Mouse (Mus musculus) embryonic fibroblast, embryonic 13.5 days (primary cell): ENCODE results near the gene Prkch. TPM values are rescaled to one million over a fixed set of nuclear protein-coding genes. Genes with fewer than 3 reads are reported as not detected.
"Not testable (repeated sequence)": the region's sequence is repeated elsewhere in the genome, so short reads cannot be mapped to it uniquely, and the experiment has no call there.

ENCODE experiments used
- H3K27ac ChIP-seq: 2 replicates; pipeline ENCODE4 v1.5.1; 2012; ENCODE audit warnings: low read length, control low read depth, inconsistent platforms; ENCODE audit not compliant: insufficient read depth
- H3K4me1 ChIP-seq: 2 replicates; pipeline ENCODE4 v1.6.1; 2011; ENCODE audit warnings: low read length; ENCODE audit not compliant: control insufficient read depth, insufficient read depth
- H3K4me3 ChIP-seq: 2 replicates; pipeline ENCODE4 v1.5.1; 2011; ENCODE audit warnings: mild to moderate bottlenecking, control low read depth, low read length; ENCODE audit not compliant: insufficient read depth
- CTCF ChIP-seq: IDR thresholded peaks from 2 replicates; pipeline ENCODE4 v1.5.1; 2011; ENCODE audit warnings: mild to moderate bottlenecking, control low read depth, low read length, moderate library complexity, borderline replicate concordance; ENCODE audit not compliant: insufficient read depth
- POLR2A ChIP-seq: IDR thresholded peaks from 2 replicates; pipeline ENCODE4 v1.6.1; 2011; ENCODE audit warnings: low read depth, mild to moderate bottlenecking, control low read depth, low read length, moderate library complexity
- polyA plus RNA-seq: library from polyadenylated mRNA; stranded (reverse); fragments of >200 nt; gene quantifications from 2 replicates; pipeline ENCODE4 v1.2.4, GENCODE M21; 2011; ENCODE audit warnings: low read depth; ENCODE audit not compliant: missing spikeins, insufficient read length

Prkch gene
- polyA plus RNA-seq: 0.75 and 1.3 TPM in 2 replicates

- TF ChIP-seq POLR2A (no peak), CTCF (peak; percentile 23; the same call in 1 of the 2 replicates)
- Histone ChIP-seq H3K27ac (no peak within 1 kb of the TSS), H3K4me1 (peaks cover 4% of the 10 kb centered on the region; the same call in 1 of the 2 replicates), H3K4me3 (peak within 1 kb of the TSS; percentile 71)
These were observed at the start of gene Prkch for GRCm38 (mm10) chr12:73584610-73585240. TSS of gene Prkch (plus strand) at chr12:73584796.

GRCm38 (mm10) chr12:73537499-73538138, 47.0 kb upstream of the Prkch start:
- Histone ChIP-seq H3K27ac (no peak overlapping the region), H3K4me3 (no peak overlapping the region), H3K4me1 (peaks cover 2% of the 10 kb centered on the region; the same call in 1 of the 2 replicates)
- no peak for TF ChIP-seq POLR2A
- no peak for TF ChIP-seq CTCF

- H3K4me3 ChIP-seq, H3K27ac ChIP-seq, H3K4me1 ChIP-seq: not testable (repeated sequence)
These were observed 46.5 kb upstream of the Prkch start for GRCm38 (mm10) chr12:73538139-73538508.

- H3K27ac ChIP-seq: no peak overlapping the region
- no peak for TF ChIP-seq POLR2A
- TF ChIP-seq CTCF: no peak
- no peaks in the 10 kb centered on the region for H3K4me1 ChIP-seq
- H3K4me3 ChIP-seq: no peak overlapping the region
These were observed 45.4 kb upstream of the Prkch start for GRCm38 (mm10) chr12:73539151-73539550.

- TF ChIP-seq POLR2A (no peak), CTCF (no peak)
- no peaks in the 10 kb centered on the region for H3K4me1 ChIP-seq
- H3K4me3 ChIP-seq: no peak overlapping the region
- no peak overlapping the region for H3K27ac ChIP-seq
These were observed 44.2 kb upstream of the Prkch start for GRCm38 (mm10) chr12:73540402-73540801.

- no peaks in the 10 kb centered on the region for H3K4me1 ChIP-seq
- H3K4me3 ChIP-seq: no peak overlapping the region
- TF ChIP-seq CTCF (no peak), POLR2A (no peak)
- no peak overlapping the region for H3K27ac ChIP-seq
These were observed 41.4 kb upstream of the Prkch start for GRCm38 (mm10) chr12:73543191-73543590.

- peak overlapping the region; percentile 27 for H3K4me3 ChIP-seq
- no peaks in the 10 kb centered on the region for H3K4me1 ChIP-seq
- no peak for TF ChIP-seq CTCF
- TF ChIP-seq POLR2A: no peak
- H3K27ac ChIP-seq: no peak overlapping the region
These were observed 39.6 kb upstream of the Prkch start for GRCm38 (mm10) chr12:73544736-73545671.

- peak overlapping the region; percentile 27 for H3K4me3 ChIP-seq
- TF ChIP-seq CTCF (peak; percentile 53; the same call in 1 of the 2 replicates), POLR2A (no peak)
- no peak overlapping the region for H3K27ac ChIP-seq
- H3K4me1 ChIP-seq: no peaks in the 10 kb centered on the region
These were observed 38.9 kb upstream of the Prkch start for GRCm38 (mm10) chr12:73545672-73546085.

GRCm38 (mm10) chr12:73546086-73546711, 38.4 kb upstream of the Prkch start, which contains the start of gene Tmem30b:
TSS of gene Tmem30b (minus strand) at chr12:73546392.
- Histone ChIP-seq H3K4me1 (no peaks in the 10 kb centered on the region), H3K4me3 (peak within 1 kb of the TSS; percentile 27), H3K27ac (no peak within 1 kb of the TSS)
- TF ChIP-seq CTCF (0 out of 2 replicates have a peak, but pooled peaks have one; percentile 3), POLR2A (no peak)
